Mouse (Mus musculus) heart, embryonic 15.5 days (tissue): ENCODE measurements around the gene Srr. TPM values are rescaled to one million over a fixed set of nuclear protein-coding genes. Genes with fewer than 3 reads are reported as not detected.

Source experiments
- ATAC-seq: fragments of 200-750 bp; cut with Nextera tagmentation; replicated peaks from 2 replicates; pipeline ENCODE4 v1.8.0; 2017; ENCODE audit warnings: low read depth, moderate TSS enrichment; ENCODE audit not compliant: insufficient number of reproducible peaks, insufficient read depth, low FRiP score
- H3K27ac ChIP-seq: fragments of 300-500 bp; sonication (generic); 2 replicates; pipeline ENCODE4 v1.5.1; 2015; ENCODE audit warnings: mild to moderate bottlenecking, inconsistent platforms
- H3K27me3 ChIP-seq: fragments of 300-500 bp; sonication (generic); 2 replicates; pipeline ENCODE4 v1.6.1; 2015; ENCODE audit warnings: inconsistent platforms
- H3K36me3 ChIP-seq: fragments of 300-500 bp; sonication (generic); 2 replicates; pipeline ENCODE4 v1.6.1; 2015; ENCODE audit warnings: mild to moderate bottlenecking, inconsistent platforms
- H3K4me1 ChIP-seq: fragments of 300-500 bp; sonication (generic); replicated peaks from 2 replicates; pipeline ENCODE4 v1.6.1; 2015; ENCODE audit warnings: inconsistent platforms
- H3K4me2 ChIP-seq: fragments of 300-500 bp; sonication (generic); 2 replicates; pipeline ENCODE4 v1.6.1; 2015; ENCODE audit warnings: inconsistent platforms, mild to moderate bottlenecking, moderate library complexity
- H3K4me3 ChIP-seq: fragments of 300-500 bp; sonication (generic); 2 replicates; pipeline ENCODE4 v1.5.1; 2015; ENCODE audit warnings: mild to moderate bottlenecking, inconsistent platforms
- H3K9ac ChIP-seq: fragments of 300-500 bp; sonication (generic); 2 replicates; pipeline ENCODE4 v1.6.1; 2015; ENCODE audit warnings: mild to moderate bottlenecking, inconsistent platforms
- H3K9me3 ChIP-seq: fragments of 300-500 bp; sonication (generic); replicated peaks from 2 replicates; pipeline ENCODE4 v1.6.1; 2016; ENCODE audit warnings: inconsistent platforms
- WGBS: fragments of 180-500 bp; shearing (Covaris S2); methylation state at CpG from one replicate; pipeline ENCODE4 v1.1.7; 2015; ENCODE audit warnings: mixed read lengths; 5-methylcytosine and 5-hydroxymethylcytosine counted together
- microRNA-seq: library from miRNA; unstranded; fragments of <30 nt; microRNA quantifications from one replicate; pipeline ENCODE4, GENCODE M21; 2016
- polyA plus RNA-seq: library from polyadenylated mRNA; unstranded; fragments of >200 nt; fragmentation: Nextera tagmentation; extraction: Ambion mirVana; gene quantifications from 2 replicates; pipeline ENCODE4 v1.2.1, GENCODE M21; 2015

The Srr gene
- polyA plus RNA-seq, 1 experiment from 2014 or later: 22.6 TPM

DNA sequence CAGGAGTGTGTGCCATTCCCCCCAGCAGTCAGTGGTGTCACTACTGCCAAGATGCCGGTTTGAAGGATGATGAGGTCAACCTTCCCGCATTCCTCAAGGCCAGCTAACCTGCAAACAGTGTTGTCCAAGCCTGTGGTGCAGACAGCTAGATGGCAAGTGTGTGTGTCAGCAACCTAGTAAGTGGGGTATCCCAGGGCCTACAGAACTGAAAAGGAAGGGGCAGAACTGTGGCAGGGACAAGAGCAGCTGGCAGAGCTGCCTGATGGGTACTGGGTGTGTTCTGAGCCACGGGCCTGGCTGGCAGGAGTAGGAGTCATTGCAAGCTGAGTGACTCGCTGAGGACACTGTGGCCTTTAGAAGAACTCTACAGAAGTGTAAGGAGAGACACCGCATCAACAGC, 63.6 kb downstream of the Srr start:
- Histone ChIP-seq H3K27me3 (no peaks in the 10 kb centered on the region), H3K4me1 (peaks cover 31% of the 10 kb centered on the region), H3K9me3 (no peaks in the 10 kb centered on the region), H3K4me2 (no peak overlapping the region), H3K36me3 (no peaks in the 10 kb centered on the region), H3K27ac (no peak overlapping the region), H3K4me3 (no peak overlapping the region), H3K9ac (no peak overlapping the region)
- no peak for ATAC-seq
- WGBS: 57% methylated on average over 5 of the region's 5 CpGs

DNA sequence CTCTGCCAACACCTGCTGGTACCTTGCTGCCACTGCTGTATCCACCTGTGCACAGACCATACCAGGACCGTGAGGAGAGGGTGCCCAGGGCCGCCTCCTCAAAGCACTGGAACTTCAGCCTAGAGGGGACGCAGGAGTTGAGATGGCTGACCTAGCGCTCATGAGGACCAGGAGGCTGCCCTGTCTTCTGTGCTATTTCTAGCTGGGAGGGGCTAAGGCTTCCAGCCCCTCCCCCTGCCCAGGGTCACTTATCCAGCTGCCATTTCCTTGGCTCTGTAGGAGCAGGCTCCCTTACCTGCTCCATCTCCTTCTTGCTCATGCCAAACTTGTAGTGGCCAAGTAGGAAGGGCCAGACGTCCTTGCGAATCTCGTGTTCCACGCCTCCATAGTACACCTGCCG, 68.0 kb downstream of the Srr start:
- no peak overlapping the region for H3K4me3 ChIP-seq
- H3K36me3 ChIP-seq: no peaks in the 10 kb centered on the region; the same call in 1 of the 2 replicates
- no peaks in the 10 kb centered on the region for H3K9me3 ChIP-seq
- ATAC-seq: no peak
- H3K27ac ChIP-seq: no peak overlapping the region
- H3K27me3 ChIP-seq: no peaks in the 10 kb centered on the region
- 80% methylated on average over 9 of the region's 9 CpGs for WGBS
- H3K4me1 ChIP-seq: 0 out of 2 replicates have a peak, but pooled peaks cover 6% of the 10 kb centered on the region
- no peak overlapping the region for H3K9ac ChIP-seq
- no peak overlapping the region for H3K4me2 ChIP-seq

Small RNA genes within 50 kb of the gene (microRNA-seq; reads per million reads assigned to microRNA genes)
- not detected for gene Mir6926

Other genes with a start within 250 kb of the Srr start
- 38.7 and 46.9 TPM in 2 replicates for gene Pafah1b1, start 201.3 kb downstream of the Srr start, polyA plus RNA-seq
- gene Mettl16, start 155.1 kb downstream of the Srr start, polyA plus RNA-seq: 28.0 and 30.5 TPM in 2 replicates
- gene Mnt, start 95.0 kb downstream of the Srr start, polyA plus RNA-seq: 3.0 and 3.7 TPM in 2 replicates
- gene Sgsm2, start 28.9 kb downstream of the Srr start, polyA plus RNA-seq: 3.5 and 5.5 TPM in 2 replicates
- 19.2 and 25.9 TPM in 2 replicates for gene Tsr1, start 27.9 kb downstream of the Srr start, polyA plus RNA-seq
- 10.0 and 11.4 TPM in 2 replicates for gene Smg6, start 125 bp downstream of the Srr start, polyA plus RNA-seq
- gene Hic1, start 243.6 kb upstream of the Srr start, polyA plus RNA-seq: 11.0 and 18.0 TPM in 2 replicates